Mouse (Mus musculus): Measurements from ENCODE around the gene Hrh2.

Hrh2 gene

DNA sequence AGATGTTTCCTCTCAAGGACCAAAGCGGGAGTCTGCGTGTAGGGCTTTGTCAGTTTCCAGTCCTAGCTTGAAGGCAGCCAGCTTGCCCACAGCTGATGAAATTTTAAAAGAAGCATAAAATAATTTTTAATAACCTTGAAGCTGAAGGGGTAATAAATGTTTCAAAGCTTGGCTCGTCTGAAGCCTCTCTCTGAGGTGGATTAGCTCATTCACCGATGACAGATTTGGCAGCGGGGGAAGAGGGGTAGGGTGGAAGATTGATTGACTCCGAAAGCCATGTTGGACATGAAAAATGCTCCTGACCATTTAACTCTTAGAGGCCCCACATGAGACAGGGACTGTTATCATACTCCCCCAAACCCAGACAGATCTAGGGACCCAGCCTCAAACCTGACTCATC lies 71.7 kb downstream of the Hrh2 start:
- DNase-seq (ENCODE audit: low spot score in 2 of 2), result no peak

DNA sequence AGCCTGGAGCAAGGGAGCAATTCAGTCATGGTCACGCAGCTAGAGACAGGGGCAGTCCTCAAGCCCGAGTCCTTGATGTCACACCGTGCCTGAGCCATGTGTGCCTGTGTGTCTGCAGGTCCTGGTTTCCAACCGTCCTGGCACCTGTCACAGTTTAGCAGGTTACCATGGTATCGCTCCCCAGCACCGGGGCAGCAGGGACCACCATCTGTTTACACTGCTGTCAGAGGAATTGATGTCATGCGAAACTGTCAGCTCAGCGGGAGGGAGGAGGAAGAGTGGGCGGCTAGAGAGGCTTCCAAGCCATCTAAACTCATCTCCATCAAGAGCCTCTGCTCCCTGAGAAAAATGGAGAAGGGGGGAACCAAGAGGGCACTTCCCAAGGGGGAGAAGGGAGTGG lies 74.5 kb downstream of the Hrh2 start:
- DNase-seq (ENCODE audit: low spot score in 2 of 2), result no peak

DNA sequence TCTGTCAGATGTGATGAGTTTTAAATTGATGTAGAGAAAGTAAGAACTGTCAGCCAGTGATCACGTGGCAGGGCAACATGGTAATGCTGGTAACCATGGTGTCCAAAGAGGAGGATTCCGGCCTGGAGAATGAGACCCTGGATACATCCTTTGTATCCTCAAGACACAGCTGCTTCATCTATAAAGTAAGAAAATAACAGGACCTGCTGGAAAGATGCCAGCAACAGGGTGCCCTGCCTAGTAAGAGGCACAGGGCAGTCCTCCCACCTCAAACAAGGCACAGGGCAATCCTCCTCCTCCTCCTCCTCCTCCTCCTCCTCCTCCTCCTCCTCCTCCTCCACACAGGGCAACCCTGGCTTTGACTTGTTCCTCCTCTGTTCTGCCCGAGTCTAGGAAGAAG lies 77.2 kb downstream of the Hrh2 start:
- DNase-seq (ENCODE audit: low spot score in 2 of 2), result no peak

DNA sequence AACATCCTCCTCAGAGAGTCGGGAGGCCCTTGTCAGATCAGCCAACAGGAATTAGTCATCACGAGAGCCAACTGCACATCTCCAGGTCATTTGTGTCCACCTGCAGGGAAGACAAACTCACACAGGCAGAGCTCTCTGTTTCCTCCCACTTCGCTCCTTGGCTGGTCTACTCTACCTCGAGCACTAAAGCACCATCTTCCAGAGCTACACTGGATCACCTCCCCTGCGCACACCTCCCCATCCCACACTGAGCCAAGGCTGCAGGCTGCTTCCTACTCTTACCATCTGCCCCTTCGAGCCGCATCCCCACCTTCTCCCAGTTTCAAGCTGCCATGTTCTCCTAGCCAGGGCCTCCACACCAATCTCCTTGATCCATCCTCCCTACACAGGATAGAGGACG lies 77.7 kb downstream of the Hrh2 start:
- DNase-seq (ENCODE audit: low spot score in 2 of 2), result no peak

DNA sequence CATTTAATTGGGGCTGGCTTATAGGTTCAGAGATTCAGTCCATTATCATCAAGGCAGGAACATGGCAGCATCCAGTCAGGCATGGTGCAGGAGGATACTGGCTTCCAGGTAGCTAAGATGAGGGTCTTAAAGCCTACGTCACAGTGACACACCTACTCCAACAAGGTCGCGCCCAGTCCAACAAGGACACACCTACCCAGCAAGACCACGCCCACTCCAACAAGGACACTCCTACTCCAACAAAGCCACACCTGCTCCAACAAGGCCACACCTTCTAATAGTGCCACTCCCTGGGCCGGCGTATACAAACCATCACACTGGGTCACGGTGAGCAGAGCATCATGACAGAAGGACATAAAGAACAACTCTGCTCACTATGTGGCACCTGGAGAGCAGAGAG lies 80.1 kb downstream of the Hrh2 start:
- DNase-seq (ENCODE audit: low spot score in 2 of 2), result no peak

DNA sequence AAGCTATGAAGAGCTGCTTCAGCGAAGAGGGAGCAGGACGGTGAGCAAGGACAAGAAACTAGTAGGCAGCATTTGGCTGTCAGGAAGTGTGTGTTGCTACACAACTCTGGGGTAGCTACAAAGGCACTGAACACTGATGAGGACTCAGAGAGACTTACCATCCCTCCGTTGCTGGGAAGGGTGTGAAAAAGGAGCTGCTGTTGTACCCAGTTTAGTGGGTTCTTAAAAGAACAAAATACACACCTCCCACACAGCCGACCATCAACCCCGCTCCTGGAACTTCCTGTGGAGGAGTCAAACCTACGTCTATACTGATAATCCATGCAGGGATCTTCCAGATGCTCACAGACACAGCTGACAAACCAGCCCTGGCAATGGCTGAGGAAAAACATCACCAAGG lies 85.5 kb downstream of the Hrh2 start:
- no peak for DNase-seq (ENCODE audit: low spot score in 2 of 2)

DNA sequence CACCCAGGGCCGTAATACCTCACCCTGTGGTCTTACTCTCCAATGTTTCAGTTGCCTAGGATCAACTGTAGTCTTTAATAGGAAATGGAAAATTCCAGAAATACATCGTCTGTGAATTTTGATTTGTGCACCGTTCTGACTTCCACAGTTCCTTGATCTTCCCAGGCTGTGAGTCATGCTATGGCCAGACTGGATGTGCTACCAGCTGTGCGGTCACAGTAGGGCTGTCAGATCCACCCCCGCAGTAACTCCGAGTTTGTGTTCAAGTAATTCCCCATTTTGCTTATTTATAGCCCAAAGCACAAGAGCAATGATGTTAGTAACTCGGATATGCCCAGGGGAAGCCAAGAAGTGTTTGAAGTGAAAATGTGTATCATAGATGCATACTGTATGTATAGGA lies 88.4 kb downstream of the Hrh2 start:
- no peak for DNase-seq (ENCODE audit: low spot score in 2 of 2)

DNA sequence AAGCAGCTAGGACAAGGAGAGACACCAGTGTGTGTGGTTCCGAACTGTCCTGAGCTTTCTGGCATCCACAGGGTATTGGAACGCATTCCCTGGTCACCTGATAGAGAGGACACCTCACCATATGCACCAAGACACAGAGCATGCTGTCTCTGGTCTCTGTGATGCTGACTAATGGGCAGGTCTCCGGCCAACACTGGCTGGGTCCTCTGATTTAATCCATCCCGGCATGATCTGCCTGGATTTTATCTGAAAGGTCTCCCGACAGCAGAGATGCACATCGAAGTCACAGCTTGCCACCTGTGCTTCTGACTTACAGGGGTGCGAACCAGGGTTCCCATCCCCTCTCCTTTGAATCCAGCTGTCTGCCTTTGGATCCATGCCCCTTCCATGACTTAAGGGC lies 89.2 kb downstream of the Hrh2 start:
- DNase-seq (ENCODE audit: low spot score in 2 of 2), result no peak

DNA sequence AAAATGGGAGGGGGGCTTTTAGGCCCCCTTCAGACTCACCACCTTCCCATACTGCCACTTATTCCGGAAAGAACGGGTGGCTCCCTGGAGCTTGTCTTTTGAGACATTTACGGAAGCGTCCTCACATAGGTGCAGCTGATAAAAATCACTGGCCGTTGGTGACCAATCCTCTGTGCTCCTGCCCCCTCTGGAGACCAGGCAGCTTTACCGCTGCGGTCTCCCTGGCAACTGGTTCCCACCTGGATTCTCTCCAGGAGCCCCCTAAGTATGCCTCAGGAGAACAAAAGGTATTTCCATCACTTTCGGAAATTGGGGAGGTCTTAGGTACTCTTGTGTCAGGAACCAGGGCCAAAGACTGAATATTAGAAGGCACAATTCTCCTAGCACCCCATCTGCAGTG lies 89.7 kb downstream of the Hrh2 start:
- DNase-seq (ENCODE audit: low spot score in 2 of 2), result no peak

DNA sequence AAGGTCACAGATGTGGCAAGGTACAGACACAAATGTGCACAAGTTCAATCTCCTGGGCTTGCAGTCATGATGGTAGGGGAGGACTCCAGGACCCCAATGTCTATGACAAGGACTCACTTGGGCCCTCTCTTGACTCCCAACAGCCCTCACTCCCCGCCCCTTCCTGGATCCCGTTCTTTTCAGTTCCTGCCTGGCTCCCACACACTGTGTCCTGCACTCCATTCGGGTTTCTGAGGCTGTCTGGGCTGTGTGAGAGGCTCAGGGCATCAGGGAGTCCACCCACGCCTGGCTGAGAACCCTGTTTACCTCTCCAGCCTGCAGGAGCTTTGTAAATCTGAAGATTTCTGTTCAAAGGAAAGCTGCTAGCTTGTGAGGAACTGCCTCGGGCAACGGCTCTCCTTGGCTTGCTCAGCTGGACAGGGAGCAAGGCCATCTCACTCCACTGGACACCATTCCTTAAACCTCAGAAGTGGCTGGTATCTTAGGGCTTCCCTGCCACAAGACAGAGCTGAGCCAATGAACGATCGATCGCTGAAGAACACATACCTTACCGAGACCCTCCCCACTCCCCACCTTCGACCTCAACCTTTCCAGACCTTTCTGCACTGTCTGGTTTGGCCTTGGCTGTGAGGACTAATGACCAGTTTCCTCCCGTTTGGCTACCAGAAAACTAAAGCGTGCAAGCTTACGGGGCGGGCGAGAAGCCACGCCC lies 90.4 kb downstream of the Hrh2 start:
- DNase-seq (ENCODE audit: low spot score in 2 of 2), result no peak

DNA sequence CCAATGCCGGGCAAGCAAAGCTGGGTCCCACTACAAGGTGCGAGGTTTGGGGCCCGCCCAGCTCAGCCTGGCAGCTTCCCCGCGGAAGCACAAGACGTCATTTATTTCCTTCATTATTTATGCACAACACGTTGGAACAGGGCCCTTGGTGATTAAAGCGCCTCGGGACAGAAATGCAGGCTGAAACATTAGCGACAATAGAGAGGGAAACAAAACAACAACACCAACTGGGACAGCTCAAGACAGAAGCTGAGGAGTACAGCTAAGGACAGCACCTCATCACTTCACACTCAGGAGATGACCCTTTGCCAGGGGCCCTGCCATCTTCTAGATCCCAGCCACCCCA lies 90.9 kb downstream of the Hrh2 start:
- DNase-seq (ENCODE audit: low spot score in 2 of 2), result no peak

All from natural killer cell, adult 2 months (primary cell).